Mouse (Mus musculus): ENCODE data around the gene Popdc3. TPM values are rescaled to one million over a fixed set of nuclear protein-coding genes. Genes with fewer than 3 reads are reported as not detected.

Gene Popdc3
- polyA plus RNA-seq, 1 experiment: not detected

- Histone ChIP-seq H3K4me1 (ENCODE audit: control insufficient read depth, insufficient read depth, low read length) (no peaks in the 10 kb centered on the region), H3K36me3 (ENCODE audit: control insufficient read depth, insufficient read depth, low read length) (no peaks in the 10 kb centered on the region), H3K27ac (ENCODE audit: control insufficient read depth, insufficient read depth, low read depth, low read length) (no peak overlapping the region), H3K4me3 (ENCODE audit: control insufficient read depth, low read depth, low read length) (no peak overlapping the region), H3K27me3 (ENCODE audit: control insufficient read depth, insufficient read depth, low read length) (no peaks in the 10 kb centered on the region)
- TF ChIP-seq CTCF (IDR thresholded peaks at IDR 0.05; ENCODE audit: control insufficient read depth, insufficient read depth, insufficient replicate concordance, low read depth, low read length): no peak
Measured at GRCm38 (mm10) chr10:45144038-45144817, 33.7 kb upstream of the Popdc3 start.

GRCm38 (mm10) chr10:45146821-45147220 is 31.1 kb upstream of the Popdc3 start:
- no peaks in the 10 kb centered on the region for H3K27me3 ChIP-seq (ENCODE audit: control insufficient read depth, insufficient read depth, low read length)
- no peaks in the 10 kb centered on the region for H3K36me3 ChIP-seq (ENCODE audit: control insufficient read depth, insufficient read depth, low read length)
- no peak overlapping the region for H3K27ac ChIP-seq (ENCODE audit: control insufficient read depth, insufficient read depth, low read depth, low read length)
- TF ChIP-seq POLR2A (IDR thresholded peaks at IDR 0.05; ENCODE audit: control insufficient read depth, low read depth, low read length) (no peak), CTCF (IDR thresholded peaks at IDR 0.05; ENCODE audit: control insufficient read depth, insufficient read depth, insufficient replicate concordance, low read depth, low read length) (no peak)
- no peak overlapping the region for H3K4me3 ChIP-seq (ENCODE audit: control insufficient read depth, low read depth, low read length)
- H3K4me1 ChIP-seq (ENCODE audit: control insufficient read depth, insufficient read depth, low read length): no peaks in the 10 kb centered on the region

- Histone ChIP-seq H3K27me3 (ENCODE audit: control insufficient read depth, insufficient read depth, low read length) (no peaks in the 10 kb centered on the region), H3K4me3 (ENCODE audit: control insufficient read depth, low read depth, low read length) (no peak overlapping the region), H3K27ac (ENCODE audit: control insufficient read depth, insufficient read depth, low read depth, low read length) (no peak overlapping the region), H3K36me3 (ENCODE audit: control insufficient read depth, insufficient read depth, low read length) (no peaks in the 10 kb centered on the region), H3K4me1 (ENCODE audit: control insufficient read depth, insufficient read depth, low read length) (no peaks in the 10 kb centered on the region)
- TF ChIP-seq CTCF (IDR thresholded peaks at IDR 0.05; ENCODE audit: control insufficient read depth, insufficient read depth, insufficient replicate concordance, low read depth, low read length): no peak
- TF ChIP-seq POLR2A (IDR thresholded peaks at IDR 0.05; ENCODE audit: control insufficient read depth, low read depth, low read length): no peak
Measured at GRCm38 (mm10) chr10:45151137-45151536, 26.8 kb upstream of the Popdc3 start.

- TF ChIP-seq POLR2A (IDR thresholded peaks at IDR 0.05; ENCODE audit: control insufficient read depth, low read depth, low read length) (no peak), CTCF (IDR thresholded peaks at IDR 0.05; ENCODE audit: control insufficient read depth, insufficient read depth, insufficient replicate concordance, low read depth, low read length) (no peak)
- Histone ChIP-seq H3K27ac (ENCODE audit: control insufficient read depth, insufficient read depth, low read depth, low read length) (no peak overlapping the region), H3K4me3 (ENCODE audit: control insufficient read depth, low read depth, low read length) (no peak overlapping the region), H3K27me3 (ENCODE audit: control insufficient read depth, insufficient read depth, low read length) (no peaks in the 10 kb centered on the region), H3K36me3 (ENCODE audit: control insufficient read depth, insufficient read depth, low read length) (no peaks in the 10 kb centered on the region), H3K4me1 (ENCODE audit: control insufficient read depth, insufficient read depth, low read length) (no peaks in the 10 kb centered on the region)
Measured at GRCm38 (mm10) chr10:45151771-45152692, 25.9 kb upstream of the Popdc3 start.

- H3K4me3 ChIP-seq (ENCODE audit: control insufficient read depth, low read depth, low read length): no peak overlapping the region
- no peak overlapping the region for H3K27ac ChIP-seq (ENCODE audit: control insufficient read depth, insufficient read depth, low read depth, low read length)
- no peaks in the 10 kb centered on the region for H3K4me1 ChIP-seq (ENCODE audit: control insufficient read depth, insufficient read depth, low read length)
- no peak for TF ChIP-seq CTCF (IDR thresholded peaks at IDR 0.05; ENCODE audit: control insufficient read depth, insufficient read depth, insufficient replicate concordance, low read depth, low read length)
- no peak for TF ChIP-seq POLR2A (IDR thresholded peaks at IDR 0.05; ENCODE audit: control insufficient read depth, low read depth, low read length)
- no peaks in the 10 kb centered on the region for H3K27me3 ChIP-seq (ENCODE audit: control insufficient read depth, insufficient read depth, low read length)
- H3K36me3 ChIP-seq (ENCODE audit: control insufficient read depth, insufficient read depth, low read length): no peaks in the 10 kb centered on the region
Measured at GRCm38 (mm10) chr10:45154557-45155060, 23.3 kb upstream of the Popdc3 start.

GRCm38 (mm10) chr10:45165851-45166250 is 12.0 kb upstream of the Popdc3 start:
- Histone ChIP-seq H3K27me3 (ENCODE audit: control insufficient read depth, insufficient read depth, low read length) (no peaks in the 10 kb centered on the region), H3K4me1 (ENCODE audit: control insufficient read depth, insufficient read depth, low read length) (no peaks in the 10 kb centered on the region; the same call in none of the 2 replicates), H3K27ac (ENCODE audit: control insufficient read depth, insufficient read depth, low read depth, low read length) (no peak overlapping the region), H3K4me3 (ENCODE audit: control insufficient read depth, low read depth, low read length) (no peak overlapping the region), H3K36me3 (ENCODE audit: control insufficient read depth, insufficient read depth, low read length) (no peaks in the 10 kb centered on the region)
- TF ChIP-seq POLR2A (IDR thresholded peaks at IDR 0.05; ENCODE audit: control insufficient read depth, low read depth, low read length): no peak
- TF ChIP-seq CTCF (IDR thresholded peaks at IDR 0.05; ENCODE audit: control insufficient read depth, insufficient read depth, insufficient replicate concordance, low read depth, low read length): no peak

- TF ChIP-seq CTCF (IDR thresholded peaks at IDR 0.05; ENCODE audit: control insufficient read depth, insufficient read depth, insufficient replicate concordance, low read depth, low read length) (no peak), POLR2A (IDR thresholded peaks at IDR 0.05; ENCODE audit: control insufficient read depth, low read depth, low read length) (no peak)
- Histone ChIP-seq H3K27me3 (ENCODE audit: control insufficient read depth, insufficient read depth, low read length) (no peaks in the 10 kb centered on the region), H3K27ac (ENCODE audit: control insufficient read depth, insufficient read depth, low read depth, low read length) (no peak overlapping the region), H3K4me3 (ENCODE audit: control insufficient read depth, low read depth, low read length) (no peak overlapping the region), H3K4me1 (ENCODE audit: control insufficient read depth, insufficient read depth, low read length) (no peaks in the 10 kb centered on the region; the same call in 1 of the 2 replicates), H3K36me3 (ENCODE audit: control insufficient read depth, insufficient read depth, low read length) (no peaks in the 10 kb centered on the region)
Measured at GRCm38 (mm10) chr10:45173927-45174326, 4.0 kb upstream of the Popdc3 start.
